Mouse (Mus musculus): Measurements from ENCODE around the gene Gphn. TPM values are rescaled to one million over a fixed set of nuclear protein-coding genes. Genes with fewer than 3 reads are reported as not detected.

The Gphn gene
- polyA plus RNA-seq, 1 experiment from 2014 or later: 17.6 TPM

DNA sequence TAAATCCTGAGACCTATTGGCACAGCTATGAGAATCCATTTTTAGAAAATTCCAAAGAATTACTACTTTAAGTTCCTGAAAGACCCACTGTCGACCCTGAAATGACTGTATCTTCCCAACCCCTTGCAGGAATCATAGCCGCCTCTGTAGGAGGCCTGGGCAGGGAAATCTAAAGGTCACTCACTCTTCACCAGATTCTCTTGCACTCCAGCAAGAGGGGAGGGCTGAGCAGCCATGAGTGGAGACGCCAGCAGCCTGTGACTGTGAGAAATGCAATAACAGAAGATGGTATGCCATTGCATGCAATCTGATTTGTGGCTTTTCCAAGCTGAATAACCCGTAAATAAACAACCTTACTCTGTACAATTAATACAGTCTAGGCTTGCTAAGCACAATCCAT lies 501.5 kb downstream of the Gphn start:
- H3K27me3 ChIP-seq (ENCODE audit: control insufficient read depth, insufficient read depth, low read depth, low read length): no peaks in the 10 kb centered on the region
- no peak for ATAC-seq (ENCODE audit: low read depth)
- no peaks in the 10 kb centered on the region for H3K9me3 ChIP-seq (ENCODE audit: control insufficient read depth, low read length)
- 46% methylated on average over 4 of the region's 4 CpGs for WGBS
- H3K4me2 ChIP-seq (ENCODE audit: low read depth, low read length): no peak overlapping the region
- no peaks in the 10 kb centered on the region for H3K4me1 ChIP-seq (replicated peaks; ENCODE audit: control insufficient read depth, insufficient read depth, low read length)
- H3K27ac ChIP-seq (ENCODE audit: low read length): no peak overlapping the region
- H3K9ac ChIP-seq (ENCODE audit: low read length): no peak overlapping the region
- no peak overlapping the region for H3K4me3 ChIP-seq (ENCODE audit: low read length)
- H3K36me3 ChIP-seq (ENCODE audit: control insufficient read depth, insufficient read depth, low read length): no peaks in the 10 kb centered on the region

Other genes with a start within 250 kb of the Gphn start
- gene Gm6657, start 32.1 kb upstream of the Gphn start, polyA plus RNA-seq (2015; fragmentation: Nextera tagmentation; extraction: Ambion mirVana): not detected in 2 replicates

Measured in lung, embryonic 16.5 days (tissue).